Mouse (Mus musculus): ENCODE results near the gene Med24. TPM values are rescaled to one million over a fixed set of nuclear protein-coding genes. Genes with fewer than 3 reads are reported as not detected.

The Med24 gene
- polyA plus RNA-seq, 1 experiment from 2014 or later = 31.6 TPM

DNA sequence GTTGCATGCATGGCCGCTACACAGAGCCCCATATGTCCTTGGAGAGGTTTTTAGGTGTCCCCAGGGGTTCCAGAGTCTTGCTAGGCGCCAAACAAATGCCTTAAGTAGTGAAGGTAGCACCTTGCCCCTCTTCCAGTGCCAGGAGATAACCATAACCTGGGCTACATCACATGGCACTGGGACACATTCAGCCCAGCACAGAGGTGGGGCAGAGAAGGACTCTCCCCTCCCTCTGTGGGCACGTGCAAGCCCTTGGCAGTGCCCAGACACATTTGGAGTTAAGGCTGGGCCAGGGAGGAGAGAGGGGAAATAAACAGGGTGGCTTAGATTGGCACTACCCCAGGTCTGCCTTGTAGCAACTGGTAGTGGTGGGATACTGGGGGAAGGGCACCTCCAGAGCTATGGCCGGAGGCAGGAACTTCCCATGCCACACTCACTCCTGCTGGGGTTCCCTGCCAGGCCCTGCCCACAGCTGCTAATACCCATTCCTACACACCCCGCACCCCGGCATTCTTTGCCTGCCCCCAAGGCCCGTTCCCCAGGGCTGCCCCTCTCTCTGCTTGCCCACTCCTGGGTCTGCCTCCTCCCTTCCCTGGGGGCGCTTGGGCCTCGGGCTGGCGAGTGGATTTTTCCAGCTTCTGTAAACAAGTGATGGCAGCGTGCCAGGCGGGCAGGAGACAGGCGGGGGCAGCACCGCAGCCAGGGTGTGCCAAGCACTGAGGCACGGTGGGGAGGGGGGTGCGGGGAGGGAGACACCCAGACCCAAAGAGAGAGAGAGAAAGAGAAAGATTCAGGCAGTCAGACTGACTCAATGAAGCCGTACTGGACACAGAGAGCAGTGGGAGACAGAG is 21.3 kb upstream of the Med24 start:
- Histone ChIP-seq H3K36me3 (ENCODE audit: control insufficient read depth, insufficient read depth, low read length) (no peaks in the 10 kb centered on the region), H3K9ac (ENCODE audit: low read depth, low read length) (peak overlapping the region; percentile 25), H3K9me3 (replicated peaks; ENCODE audit: control insufficient read depth, low read length) (no peaks in the 10 kb centered on the region), H3K27ac (ENCODE audit: low read depth, low read length) (peak overlapping the region; percentile 87), H3K4me3 (ENCODE audit: low read depth, low read length) (no peak overlapping the region), H3K27me3 (ENCODE audit: control insufficient read depth, insufficient read depth, low read length) (no peaks in the 10 kb centered on the region), H3K4me2 (peak overlapping the region; percentile 59), H3K4me1 (ENCODE audit: control insufficient read depth, insufficient read depth, low read length) (peaks cover 94% of the 10 kb centered on the region)
- ATAC-seq (replicated peaks; ENCODE audit: insufficient number of reproducible peaks, low FRiP score, low TSS enrichment) = no peak
- 34% methylated on average over 16 of the region's 17 CpGs for WGBS (ENCODE audit: insufficient replicate concordance)

GRCm38 (mm10) chr11:98749716-98750115 is 20.5 kb upstream of the Med24 start:
- H3K4me3 ChIP-seq (ENCODE audit: low read depth, low read length) = no peak overlapping the region
- H3K27me3 ChIP-seq (ENCODE audit: control insufficient read depth, insufficient read depth, low read length) = no peaks in the 10 kb centered on the region
- no peaks in the 10 kb centered on the region for H3K9me3 ChIP-seq (replicated peaks; ENCODE audit: control insufficient read depth, low read length)
- peaks cover 96% of the 10 kb centered on the region for H3K4me1 ChIP-seq (ENCODE audit: control insufficient read depth, insufficient read depth, low read length)
- peak overlapping the region; percentile 87 for H3K27ac ChIP-seq (ENCODE audit: low read depth, low read length)
- H3K36me3 ChIP-seq (ENCODE audit: control insufficient read depth, insufficient read depth, low read length) = no peaks in the 10 kb centered on the region
- peak overlapping the region; percentile 41; the same call in 1 of the 2 replicates for H3K4me2 ChIP-seq
- H3K9ac ChIP-seq (ENCODE audit: low read depth, low read length) = peak overlapping the region; percentile 58; the same call in 1 of the 2 replicates
- 38% methylated on average over 5 of the region's 5 CpGs for WGBS (ENCODE audit: insufficient replicate concordance)
- ATAC-seq (replicated peaks; ENCODE audit: insufficient number of reproducible peaks, low FRiP score, low TSS enrichment) = no peak

- 26% methylated on average over 15 of the region's 15 CpGs for WGBS (ENCODE audit: insufficient replicate concordance)
- H3K9ac ChIP-seq (ENCODE audit: low read depth, low read length) = peak overlapping the region; percentile 43; the same call in 1 of the 2 replicates
Measured at GRCm38 (mm10) chr11:98748506-98749416, 19.5 kb upstream of the Med24 start.

DNA sequence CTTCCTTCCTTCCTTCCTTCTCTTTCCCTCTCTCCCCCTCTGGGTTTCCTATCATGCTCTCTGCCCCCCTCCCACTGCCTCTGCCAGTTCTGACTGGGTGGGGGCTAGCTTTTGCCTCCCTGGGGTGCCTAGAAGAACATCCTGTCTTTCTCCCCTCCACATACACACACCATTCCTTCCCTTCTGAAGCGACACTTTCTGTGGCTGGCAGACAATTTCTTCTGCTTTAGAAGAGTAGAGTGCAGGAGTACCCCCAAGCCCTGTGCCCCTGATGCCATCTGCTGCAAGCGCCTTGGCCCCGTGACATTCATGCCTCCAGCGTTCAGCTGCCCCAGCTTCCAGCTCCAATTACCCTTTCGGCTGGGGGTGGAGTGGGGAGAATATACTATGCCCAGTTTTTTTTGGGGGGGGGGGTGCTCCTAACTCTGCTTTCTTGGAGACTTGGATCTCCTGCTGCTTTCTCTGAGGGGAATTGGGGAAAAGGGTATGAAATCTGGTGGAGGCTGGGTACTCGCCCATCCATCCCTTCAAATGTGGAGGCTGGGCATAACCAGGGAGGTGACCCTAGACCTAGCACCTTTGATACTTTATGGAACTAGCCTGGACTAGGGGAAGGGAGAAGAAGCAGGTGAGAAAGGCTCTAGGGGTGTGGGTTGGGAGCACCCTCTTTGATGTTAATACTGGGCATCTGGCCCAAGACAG is 18.7 kb upstream of the Med24 start:
- Histone ChIP-seq H3K4me2 (peak overlapping the region; percentile 50), H3K9me3 (replicated peaks; ENCODE audit: control insufficient read depth, low read length) (no peaks in the 10 kb centered on the region), H3K27ac (ENCODE audit: low read depth, low read length) (peak overlapping the region; percentile 73), H3K4me3 (ENCODE audit: low read depth, low read length) (0 out of 2 replicates have a peak overlapping the region, but pooled peaks have one; percentile 11), H3K27me3 (ENCODE audit: control insufficient read depth, insufficient read depth, low read length) (no peaks in the 10 kb centered on the region), H3K9ac (ENCODE audit: low read depth, low read length) (peak overlapping the region; percentile 43; the same call in 1 of the 2 replicates), H3K36me3 (ENCODE audit: control insufficient read depth, insufficient read depth, low read length) (no peaks in the 10 kb centered on the region), H3K4me1 (ENCODE audit: control insufficient read depth, insufficient read depth, low read length) (peaks cover 97% of the 10 kb centered on the region)
- no peak for ATAC-seq (replicated peaks; ENCODE audit: insufficient number of reproducible peaks, low FRiP score, low TSS enrichment)
- 37% methylated on average over 6 of the region's 6 CpGs for WGBS (ENCODE audit: insufficient replicate concordance)

More at GRCm38 (mm10) chr11:98748506-98749416, 19.5 kb upstream of the Med24 start:
- 0 out of 2 replicates have a peak overlapping the region, but pooled peaks have one; percentile 11 for H3K4me3 ChIP-seq (ENCODE audit: low read depth, low read length)
- peaks cover 96% of the 10 kb centered on the region for H3K4me1 ChIP-seq (ENCODE audit: control insufficient read depth, insufficient read depth, low read length)
- no peaks in the 10 kb centered on the region for H3K27me3 ChIP-seq (ENCODE audit: control insufficient read depth, insufficient read depth, low read length)
- H3K36me3 ChIP-seq (ENCODE audit: control insufficient read depth, insufficient read depth, low read length) = no peaks in the 10 kb centered on the region
- H3K4me2 ChIP-seq = peak overlapping the region; percentile 41
- H3K27ac ChIP-seq (ENCODE audit: low read depth, low read length) = peak overlapping the region; percentile 73
- no peaks in the 10 kb centered on the region for H3K9me3 ChIP-seq (replicated peaks; ENCODE audit: control insufficient read depth, low read length)
- no peak for ATAC-seq (replicated peaks; ENCODE audit: insufficient number of reproducible peaks, low FRiP score, low TSS enrichment)

GRCm38 (mm10) chr11:98746855-98747693 is 17.8 kb upstream of the Med24 start:
- H3K27ac ChIP-seq (ENCODE audit: low read depth, low read length) = peak overlapping the region; percentile 18
- 5% methylated on average over 19 of the region's 19 CpGs for WGBS (ENCODE audit: insufficient replicate concordance)
- H3K9ac ChIP-seq (ENCODE audit: low read depth, low read length) = no peak overlapping the region; the same call in 1 of the 2 replicates

GRCm38 (mm10) chr11:98745932-98746853 is 17.0 kb upstream of the Med24 start:
- H3K9ac ChIP-seq (ENCODE audit: low read depth, low read length) = 0 out of 2 replicates have a peak overlapping the region, but pooled peaks have one; percentile 8
- H3K4me3 ChIP-seq (ENCODE audit: low read depth, low read length) = no peak overlapping the region
- H3K9me3 ChIP-seq (replicated peaks; ENCODE audit: control insufficient read depth, low read length) = no peaks in the 10 kb centered on the region
- H3K4me2 ChIP-seq = peak overlapping the region; percentile 56
- ATAC-seq (replicated peaks; ENCODE audit: insufficient number of reproducible peaks, low FRiP score, low TSS enrichment) = no peak
- H3K27me3 ChIP-seq (ENCODE audit: control insufficient read depth, insufficient read depth, low read length) = no peaks in the 10 kb centered on the region
- H3K27ac ChIP-seq (ENCODE audit: low read depth, low read length) = 0 out of 2 replicates have a peak overlapping the region, but pooled peaks have one; percentile 18
- WGBS (ENCODE audit: insufficient replicate concordance) = 41% methylated on average over 12 of the region's 12 CpGs
- no peaks in the 10 kb centered on the region for H3K36me3 ChIP-seq (ENCODE audit: control insufficient read depth, insufficient read depth, low read length)
- H3K4me1 ChIP-seq (ENCODE audit: control insufficient read depth, insufficient read depth, low read length) = peaks cover 86% of the 10 kb centered on the region

More at GRCm38 (mm10) chr11:98746855-98747693, 17.8 kb upstream of the Med24 start:
- H3K4me2 ChIP-seq = peak overlapping the region; percentile 56
- H3K4me1 ChIP-seq (ENCODE audit: control insufficient read depth, insufficient read depth, low read length) = peaks cover 93% of the 10 kb centered on the region
- peak overlapping the region; percentile 13 for H3K4me3 ChIP-seq (ENCODE audit: low read depth, low read length)
- peak; percentile 64 for ATAC-seq (replicated peaks; ENCODE audit: insufficient number of reproducible peaks, low FRiP score, low TSS enrichment)
- no peaks in the 10 kb centered on the region for H3K36me3 ChIP-seq (ENCODE audit: control insufficient read depth, insufficient read depth, low read length)
- H3K27me3 ChIP-seq (ENCODE audit: control insufficient read depth, insufficient read depth, low read length) = no peaks in the 10 kb centered on the region
- H3K9me3 ChIP-seq (replicated peaks; ENCODE audit: control insufficient read depth, low read length) = no peaks in the 10 kb centered on the region
